Mouse (Mus musculus) forebrain, embryonic 12.5 days (tissue): ENCODE data around the gene Gm11595. TPM values are rescaled to one million over a fixed set of nuclear protein-coding genes. Genes with fewer than 3 reads are reported as not detected.
"Not testable (repeated sequence)": the region's sequence is repeated elsewhere in the genome, so short reads cannot be mapped to it uniquely, and the experiment has no call there.

Experiments used
- ATAC-seq: fragments of 200-750 bp; cut with Nextera tagmentation; 2 replicates; pipeline ENCODE4 v1.8.0; 2017; ENCODE audit warnings: moderate TSS enrichment; ENCODE audit not compliant: low FRiP score
- H3K27ac ChIP-seq: fragments of 300-500 bp; sonication (generic); 2 replicates; pipeline ENCODE4 v1.5.1; 2016; ENCODE audit warnings: mild to moderate bottlenecking
- H3K27me3 ChIP-seq: fragments of 300-500 bp; sonication (generic); 2 replicates; pipeline ENCODE4 v1.6.1; 2016; ENCODE audit warnings: mild to moderate bottlenecking
- H3K36me3 ChIP-seq: fragments of 300-500 bp; sonication (generic); replicated peaks from 2 replicates; pipeline ENCODE4 v1.6.1; 2016; ENCODE audit warnings: mild to moderate bottlenecking
- H3K4me1 ChIP-seq: fragments of 300-500 bp; sonication (generic); 2 replicates; pipeline ENCODE4 v1.6.1; 2016
- H3K4me2 ChIP-seq: fragments of 300-500 bp; sonication (generic); 2 replicates; pipeline ENCODE4 v1.6.1; 2016; ENCODE audit warnings: mild to moderate bottlenecking, moderate library complexity
- H3K4me3 ChIP-seq: fragments of 300-500 bp; sonication (generic); replicated peaks from 2 replicates; pipeline ENCODE4 v1.5.1; 2016; ENCODE audit warnings: mild to moderate bottlenecking
- H3K9ac ChIP-seq: fragments of 300-500 bp; sonication (generic); 2 replicates; pipeline ENCODE4 v1.6.1; 2016; ENCODE audit warnings: mild to moderate bottlenecking
- H3K9me3 ChIP-seq: fragments of 300-500 bp; sonication (generic); 2 replicates; pipeline ENCODE4 v1.6.1; 2016
- WGBS: fragments of 180-500 bp; shearing (Covaris S2); methylation state at CpG from one replicate; pipeline ENCODE4 v1.1.7; 2016; 5-methylcytosine and 5-hydroxymethylcytosine counted together
- polyA plus RNA-seq: library from polyadenylated mRNA; unstranded; fragments of >200 nt; fragmentation: Nextera tagmentation; extraction: Ambion mirVana; gene quantifications from 2 replicates; pipeline ENCODE4 v1.2.1, GENCODE M21; 2016

The Gm11595 gene
- polyA plus RNA-seq = not detected in 2 replicates

DNA sequence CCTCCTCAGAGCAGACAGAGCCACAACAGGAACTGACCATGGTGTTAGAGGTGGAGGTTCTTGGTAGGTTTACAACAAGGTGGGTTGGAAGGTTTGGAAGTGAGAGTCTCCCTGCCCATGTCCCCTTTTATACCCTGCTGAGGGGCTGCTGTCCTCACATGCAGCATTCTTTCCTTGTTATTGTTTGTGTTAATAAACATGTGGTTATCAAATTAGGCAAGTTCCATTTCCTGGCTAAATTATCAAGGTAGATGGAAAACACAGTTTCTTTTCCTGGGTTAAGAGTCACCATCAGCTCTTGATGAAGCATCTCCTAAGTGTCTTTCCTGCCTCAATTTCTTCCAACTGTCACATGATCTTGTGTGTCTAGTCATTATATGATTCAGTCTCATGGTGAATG, at the start of gene Gm11595:
Gm11595 (minus strand) TSS at position 101 of the 400 bp plus-strand sequence.
- H3K27me3 ChIP-seq, H3K4me3 ChIP-seq, H3K9me3 ChIP-seq, ATAC-seq, H3K36me3 ChIP-seq, H3K27ac ChIP-seq, H3K4me2 ChIP-seq, H3K9ac ChIP-seq, H3K4me1 ChIP-seq: not testable (repeated sequence)

GRCm38 (mm10) chr11:99815566-99815965, 42.9 kb upstream of the Gm11595 start, which contains the start of gene Gm11564:
Gene Gm11564 (minus strand): TSS chr11:99815666.
- 86% methylated on average over 2 of the region's 2 CpGs for WGBS

DNA sequence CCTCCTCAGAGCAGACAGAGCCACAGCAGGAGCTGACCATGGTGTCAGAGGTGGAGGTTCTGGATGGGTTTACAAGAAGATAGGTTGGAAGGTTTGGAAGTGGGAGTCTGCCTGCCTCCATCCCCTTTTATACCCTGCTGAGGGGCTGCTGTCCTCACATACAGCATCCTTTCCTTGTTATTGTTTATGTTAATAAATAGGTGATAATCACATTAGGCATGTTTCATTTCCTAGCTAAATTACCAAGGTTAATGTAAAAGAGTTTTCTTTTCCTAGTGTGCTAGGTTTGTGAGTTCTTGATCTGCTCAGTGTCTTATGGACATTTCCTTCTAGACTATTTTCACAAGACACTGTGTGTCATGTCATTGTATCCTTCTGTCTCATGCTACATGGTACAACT, 37.1 kb upstream of the Gm11595 start, which contains the start of gene Krtap4-13:
Krtap4-13 (minus strand) TSS at position 101 of the 400 bp plus-strand sequence.
- H3K27ac ChIP-seq, H3K4me3 ChIP-seq, ATAC-seq, H3K27me3 ChIP-seq, H3K9ac ChIP-seq, H3K9me3 ChIP-seq, H3K36me3 ChIP-seq, H3K4me2 ChIP-seq, H3K4me1 ChIP-seq: not testable (repeated sequence)

More at GRCm38 (mm10) chr11:99815566-99815965, 42.9 kb upstream of the Gm11595 start, which contains the start of gene Gm11564:
- 0 out of 2 replicates have a peak within 1 kb of the TSS, but pooled peaks have one; percentile 13 for H3K27ac ChIP-seq
- not testable (repeated sequence) for H3K9me3 ChIP-seq, ATAC-seq, H3K4me1 ChIP-seq, H3K27me3 ChIP-seq, H3K9ac ChIP-seq, H3K36me3 ChIP-seq, H3K4me3 ChIP-seq, H3K4me2 ChIP-seq

- WGBS = no CpG with 5 or more reads among the region's 1 CpGs
- H3K27me3 ChIP-seq, H3K4me3 ChIP-seq, H3K9ac ChIP-seq, H3K9me3 ChIP-seq, ATAC-seq, H3K36me3 ChIP-seq, H3K27ac ChIP-seq, H3K4me1 ChIP-seq, H3K4me2 ChIP-seq: not testable (repeated sequence)
Measured at GRCm38 (mm10) chr11:99804346-99804745, 31.6 kb upstream of the Gm11595 start, which contains the start of gene Gm11554. Gene Gm11554 (minus strand): TSS chr11:99804446.

- not testable (repeated sequence) for H3K27me3 ChIP-seq, H3K27ac ChIP-seq, H3K4me2 ChIP-seq, ATAC-seq, H3K36me3 ChIP-seq, H3K9ac ChIP-seq, H3K9me3 ChIP-seq, H3K4me3 ChIP-seq, H3K4me1 ChIP-seq
- no CpG with 5 or more reads among the region's 1 CpGs for WGBS
Measured at GRCm38 (mm10) chr11:99798832-99799231, 26.1 kb upstream of the Gm11595 start, which contains the start of gene Gm11569. Gene Gm11569 (minus strand): TSS chr11:99798932.

DNA sequence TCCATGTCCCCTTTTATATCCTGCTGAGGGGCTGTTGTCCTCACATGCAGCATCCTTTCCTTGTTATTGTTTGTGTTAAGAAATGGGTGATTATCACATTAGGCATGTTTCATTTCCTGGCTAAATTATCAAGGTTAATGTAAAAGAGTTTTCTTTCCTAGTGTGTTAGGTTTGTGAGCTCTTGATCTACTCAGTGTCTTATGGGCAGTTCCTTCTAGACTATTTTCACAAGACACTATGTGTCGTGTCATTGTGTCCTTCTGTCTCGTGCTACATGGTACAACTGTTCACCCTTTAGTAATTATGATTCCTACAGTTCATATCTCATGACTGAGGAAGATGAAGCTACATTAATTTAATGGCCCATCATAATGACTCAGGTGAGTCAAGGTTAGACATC, 20.7 kb upstream of the Gm11595 start, which contains the start of gene Gm11596:
Gm11596 (minus strand) TSS at position 101 of the 400 bp plus-strand sequence.
- Histone ChIP-seq H3K4me3 (no peak within 1 kb of the TSS), H3K9me3 (no peaks in the 10 kb centered on the region), H3K4me2 (no peak within 1 kb of the TSS), H3K9ac (no peak within 1 kb of the TSS), H3K36me3 (no peaks in the 10 kb centered on the region), H3K27me3 (no peaks in the 10 kb centered on the region), H3K4me1 (no peaks in the 10 kb centered on the region), H3K27ac (no peak within 1 kb of the TSS)
- WGBS = 84% methylated on average over 2 of the region's 2 CpGs
- no peak for ATAC-seq

GRCm38 (mm10) chr11:99784900-99785299, 12.2 kb upstream of the Gm11595 start, which contains the start of gene Krtap4-9:
Gene Krtap4-9 (plus strand): TSS chr11:99785200.
- H3K27ac ChIP-seq = not testable (repeated sequence)

DNA sequence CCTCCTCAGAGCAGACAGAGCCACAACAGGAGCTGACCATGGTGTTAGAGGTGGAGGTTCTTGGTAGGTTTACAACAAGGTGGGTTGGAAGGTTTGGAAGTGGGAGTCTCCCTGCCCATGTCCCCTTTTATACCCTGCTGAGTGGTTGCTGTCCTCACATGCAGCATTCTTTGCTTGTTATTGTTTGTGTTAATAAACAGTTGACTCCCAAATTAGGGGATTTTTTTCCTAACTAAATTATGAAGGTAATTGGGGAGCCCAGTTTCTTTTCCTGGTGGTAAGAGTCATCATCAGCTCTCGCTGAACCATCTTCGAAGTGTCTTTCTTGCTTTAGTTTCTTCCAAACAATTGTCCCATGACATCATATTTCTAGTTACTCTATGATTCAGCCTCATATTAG, 7.9 kb upstream of the Gm11595 start, which contains the start of gene Krtap4-8:
Krtap4-8 (minus strand) TSS at position 101 of the 400 bp plus-strand sequence.
- no peak within 1 kb of the TSS for H3K4me3 ChIP-seq
- 96% methylated on average over 2 of the region's 2 CpGs for WGBS

More at GRCm38 (mm10) chr11:99784900-99785299, 12.2 kb upstream of the Gm11595 start, which contains the start of gene Krtap4-9:
- not testable (repeated sequence) for H3K9me3 ChIP-seq, H3K4me2 ChIP-seq, ATAC-seq, H3K9ac ChIP-seq, H3K36me3 ChIP-seq, H3K4me3 ChIP-seq, H3K27me3 ChIP-seq, H3K4me1 ChIP-seq

GRCm38 (mm10) chr11:99778401-99778800, 5.7 kb upstream of the Gm11595 start:
- no peak overlapping the region for H3K4me2 ChIP-seq
- H3K9ac ChIP-seq = no peak overlapping the region
- no peaks in the 10 kb centered on the region for H3K27me3 ChIP-seq
- peaks cover 4% of the 10 kb centered on the region; the same call in 1 of the 2 replicates for H3K4me1 ChIP-seq
- no peak for ATAC-seq
- no peak overlapping the region for H3K27ac ChIP-seq
- no peaks in the 10 kb centered on the region for H3K36me3 ChIP-seq
- no peak overlapping the region for H3K4me3 ChIP-seq
- H3K9me3 ChIP-seq = no peaks in the 10 kb centered on the region
- 41% methylated on average over 7 of the region's 7 CpGs for WGBS

More for the DNA sequence above, 7.9 kb upstream of the Gm11595 start, which contains the start of gene Krtap4-8:
- Histone ChIP-seq H3K9ac (no peak within 1 kb of the TSS), H3K27me3 (peaks cover under 1% of the 10 kb centered on the region; the same call in 1 of the 2 replicates), H3K36me3 (no peaks in the 10 kb centered on the region), H3K4me1 (peaks cover 4% of the 10 kb centered on the region; the same call in 1 of the 2 replicates), H3K9me3 (no peaks in the 10 kb centered on the region), H3K27ac (no peak within 1 kb of the TSS), H3K4me2 (no peak within 1 kb of the TSS)
- no peak for ATAC-seq

- 69% methylated on average over 2 of the region's 2 CpGs for WGBS
- H3K4me2 ChIP-seq = no peak overlapping the region
- H3K36me3 ChIP-seq = no peaks in the 10 kb centered on the region
- no peaks in the 10 kb centered on the region for H3K9me3 ChIP-seq
- ATAC-seq = no peak
- no peak overlapping the region for H3K4me3 ChIP-seq
- H3K27ac ChIP-seq = no peak overlapping the region
- H3K4me1 ChIP-seq = no peaks in the 10 kb centered on the region
- no peak overlapping the region for H3K9ac ChIP-seq
- no peaks in the 10 kb centered on the region for H3K27me3 ChIP-seq
Measured at GRCm38 (mm10) chr11:99768410-99768809, 4.3 kb downstream of the Gm11595 start.

GRCm38 (mm10) chr11:99758877-99759276, 13.8 kb downstream of the Gm11595 start:
- no peak overlapping the region for H3K9ac ChIP-seq
- no peak overlapping the region for H3K27ac ChIP-seq
- ATAC-seq = no peak
- H3K27me3 ChIP-seq = no peaks in the 10 kb centered on the region
- no peaks in the 10 kb centered on the region for H3K4me1 ChIP-seq
- H3K4me3 ChIP-seq = no peak overlapping the region
- WGBS = 85% methylated on average over 1 of the region's 1 CpGs
- H3K9me3 ChIP-seq = no peaks in the 10 kb centered on the region
- H3K36me3 ChIP-seq = no peaks in the 10 kb centered on the region
- no peak overlapping the region for H3K4me2 ChIP-seq

- no peaks in the 10 kb centered on the region for H3K4me1 ChIP-seq
Measured at GRCm38 (mm10) chr11:99743985-99744384, 28.7 kb downstream of the Gm11595 start.

GRCm38 (mm10) chr11:99734190-99734589, 38.5 kb downstream of the Gm11595 start, which contains the start of gene Gm14180:
Gene Gm14180 (minus strand): TSS chr11:99734290.
- Histone ChIP-seq H3K36me3 (no peaks in the 10 kb centered on the region), H3K4me2 (no peak within 1 kb of the TSS), H3K4me3 (no peak within 1 kb of the TSS), H3K9me3 (no peaks in the 10 kb centered on the region), H3K4me1 (no peaks in the 10 kb centered on the region), H3K27me3 (no peaks in the 10 kb centered on the region), H3K27ac (no peak within 1 kb of the TSS), H3K9ac (no peak within 1 kb of the TSS)
- WGBS = 69% methylated on average over 2 of the region's 2 CpGs
- ATAC-seq = no peak

More at GRCm38 (mm10) chr11:99743985-99744384, 28.7 kb downstream of the Gm11595 start:
- Histone ChIP-seq H3K9ac (no peak overlapping the region), H3K4me3 (no peak overlapping the region), H3K27me3 (no peaks in the 10 kb centered on the region), H3K9me3 (no peaks in the 10 kb centered on the region), H3K4me2 (no peak overlapping the region), H3K36me3 (no peaks in the 10 kb centered on the region), H3K27ac (no peak overlapping the region)
- no peak for ATAC-seq
- 94% methylated on average over 3 of the region's 3 CpGs for WGBS
